Mouse (Mus musculus): ENCODE measurements around the gene Cfap157. TPM values are rescaled to one million over a fixed set of nuclear protein-coding genes. Genes with fewer than 3 reads are reported as not detected.

Gene Cfap157
- 0.17 and 0.30 TPM in 2 replicates for polyA plus RNA-seq (2014; fragmentation: Nextera tagmentation; extraction: Ambion mirVana)

- Histone ChIP-seq H3K9me3 (replicated peaks; ENCODE audit: control insufficient read depth, low read length) (no peaks in the 10 kb centered on the region), H3K4me3 (ENCODE audit: low read depth, low read length) (no peak within 1 kb of the TSS), H3K9ac (ENCODE audit: low read length) (no peak within 1 kb of the TSS), H3K36me3 (ENCODE audit: control insufficient read depth, insufficient read depth, low read length) (peaks cover 3% of the 10 kb centered on the region; the same call in 1 of the 2 replicates), H3K27me3 (replicated peaks; ENCODE audit: control insufficient read depth, insufficient read depth, low read length) (no peaks in the 10 kb centered on the region), H3K4me1 (ENCODE audit: control insufficient read depth, insufficient read depth, low read length) (no peaks in the 10 kb centered on the region), H3K27ac (ENCODE audit: low read depth, low read length) (no peak within 1 kb of the TSS), H3K4me2 (ENCODE audit: low read length) (no peak within 1 kb of the TSS)
- DNase-seq (ENCODE audit: low spot score), result peak; percentile 37
- no peak for ATAC-seq
- 70% methylated on average over 4 of the region's 4 CpGs for WGBS
These were observed at the start of gene Cfap157 for GRCm38 (mm10) chr2:32784048-32784681. Gene Cfap157 (minus strand): TSS chr2:32784428.

GRCm38 (mm10) chr2:32828979-32829676 is 44.9 kb upstream of the Cfap157 start:
- Histone ChIP-seq H3K9me3 (replicated peaks; ENCODE audit: control insufficient read depth, low read length) (no peaks in the 10 kb centered on the region), H3K27me3 (replicated peaks; ENCODE audit: control insufficient read depth, insufficient read depth, low read length) (no peaks in the 10 kb centered on the region), H3K4me3 (ENCODE audit: low read depth, low read length) (no peak overlapping the region), H3K27ac (ENCODE audit: low read depth, low read length) (no peak overlapping the region), H3K4me2 (ENCODE audit: low read length) (no peak overlapping the region), H3K36me3 (ENCODE audit: control insufficient read depth, insufficient read depth, low read length) (no peaks in the 10 kb centered on the region), H3K4me1 (ENCODE audit: control insufficient read depth, insufficient read depth, low read length) (0 out of 2 replicates have a peak, but pooled peaks cover 5% of the 10 kb centered on the region), H3K9ac (ENCODE audit: low read length) (no peak overlapping the region)
- ATAC-seq (no peak), DNase-seq (ENCODE audit: low spot score) (no peak)
- 81% methylated on average over 11 of the region's 11 CpGs for WGBS

GRCm38 (mm10) chr2:32825796-32826195 is 41.6 kb upstream of the Cfap157 start:
- no peak overlapping the region for H3K27ac ChIP-seq (ENCODE audit: low read depth, low read length)
- no peaks in the 10 kb centered on the region for H3K27me3 ChIP-seq (replicated peaks; ENCODE audit: control insufficient read depth, insufficient read depth, low read length)
- H3K4me2 ChIP-seq (ENCODE audit: low read length), result no peak overlapping the region
- ATAC-seq (no peak), DNase-seq (ENCODE audit: low spot score) (no peak)
- H3K9ac ChIP-seq (ENCODE audit: low read length), result no peak overlapping the region
- 76% methylated on average over 6 of the region's 6 CpGs for WGBS
- 0 out of 2 replicates have a peak, but pooled peaks cover 5% of the 10 kb centered on the region for H3K4me1 ChIP-seq (ENCODE audit: control insufficient read depth, insufficient read depth, low read length)
- H3K4me3 ChIP-seq (ENCODE audit: low read depth, low read length), result no peak overlapping the region
- no peaks in the 10 kb centered on the region for H3K9me3 ChIP-seq (replicated peaks; ENCODE audit: control insufficient read depth, low read length)
- H3K36me3 ChIP-seq (ENCODE audit: control insufficient read depth, insufficient read depth, low read length), result peaks cover 4% of the 10 kb centered on the region; the same call in 1 of the 2 replicates

GRCm38 (mm10) chr2:32824778-32825177 is 40.5 kb upstream of the Cfap157 start:
- H3K4me3 ChIP-seq (ENCODE audit: low read depth, low read length), result no peak overlapping the region
- H3K27ac ChIP-seq (ENCODE audit: low read depth, low read length), result no peak overlapping the region
- no peaks in the 10 kb centered on the region for H3K9me3 ChIP-seq (replicated peaks; ENCODE audit: control insufficient read depth, low read length)
- 83% methylated on average over 1 of the region's 1 CpGs for WGBS
- H3K36me3 ChIP-seq (ENCODE audit: control insufficient read depth, insufficient read depth, low read length), result peaks cover 9% of the 10 kb centered on the region
- ATAC-seq (no peak), DNase-seq (ENCODE audit: low spot score) (no peak)
- no peak overlapping the region for H3K9ac ChIP-seq (ENCODE audit: low read length)
- 0 out of 2 replicates have a peak, but pooled peaks cover 5% of the 10 kb centered on the region for H3K4me1 ChIP-seq (ENCODE audit: control insufficient read depth, insufficient read depth, low read length)
- no peak overlapping the region for H3K4me2 ChIP-seq (ENCODE audit: low read length)
- no peaks in the 10 kb centered on the region for H3K27me3 ChIP-seq (replicated peaks; ENCODE audit: control insufficient read depth, insufficient read depth, low read length)

- 56% methylated on average over 8 of the region's 8 CpGs for WGBS
- no peaks in the 10 kb centered on the region for H3K27me3 ChIP-seq (replicated peaks; ENCODE audit: control insufficient read depth, insufficient read depth, low read length)
- no peak overlapping the region for H3K27ac ChIP-seq (ENCODE audit: low read depth, low read length)
- no peak overlapping the region for H3K4me3 ChIP-seq (ENCODE audit: low read depth, low read length)
- DNase-seq (ENCODE audit: low spot score), result peak; percentile 16
- H3K9me3 ChIP-seq (replicated peaks; ENCODE audit: control insufficient read depth, low read length), result no peaks in the 10 kb centered on the region
- H3K4me2 ChIP-seq (ENCODE audit: low read length), result no peak overlapping the region
- H3K36me3 ChIP-seq (ENCODE audit: control insufficient read depth, insufficient read depth, low read length), result peaks cover 12% of the 10 kb centered on the region
- no peak for ATAC-seq
- H3K4me1 ChIP-seq (ENCODE audit: control insufficient read depth, insufficient read depth, low read length), result 0 out of 2 replicates have a peak, but pooled peaks cover 5% of the 10 kb centered on the region
- no peak overlapping the region; the same call in 1 of the 2 replicates for H3K9ac ChIP-seq (ENCODE audit: low read length)
These were observed 40.0 kb upstream of the Cfap157 start for GRCm38 (mm10) chr2:32824181-32824580.

GRCm38 (mm10) chr2:32823579-32824154 is 39.4 kb upstream of the Cfap157 start:
- WGBS, result 74% methylated on average over 8 of the region's 8 CpGs

GRCm38 (mm10) chr2:32823153-32823552 is 38.9 kb upstream of the Cfap157 start:
- 73% methylated on average over 11 of the region's 11 CpGs for WGBS
- ATAC-seq (no peak), DNase-seq (ENCODE audit: low spot score) (no peak)
- Histone ChIP-seq H3K27ac (ENCODE audit: low read depth, low read length) (no peak overlapping the region), H3K4me3 (ENCODE audit: low read depth, low read length) (no peak overlapping the region), H3K9ac (ENCODE audit: low read length) (no peak overlapping the region), H3K4me1 (ENCODE audit: control insufficient read depth, insufficient read depth, low read length) (0 out of 2 replicates have a peak, but pooled peaks cover 5% of the 10 kb centered on the region), H3K36me3 (ENCODE audit: control insufficient read depth, insufficient read depth, low read length) (peaks cover 19% of the 10 kb centered on the region), H3K4me2 (ENCODE audit: low read length) (no peak overlapping the region), H3K9me3 (replicated peaks; ENCODE audit: control insufficient read depth, low read length) (no peaks in the 10 kb centered on the region), H3K27me3 (replicated peaks; ENCODE audit: control insufficient read depth, insufficient read depth, low read length) (no peaks in the 10 kb centered on the region)

More at GRCm38 (mm10) chr2:32823579-32824154, 39.4 kb upstream of the Cfap157 start:
- Histone ChIP-seq H3K4me3 (ENCODE audit: low read depth, low read length) (no peak overlapping the region), H3K36me3 (ENCODE audit: control insufficient read depth, insufficient read depth, low read length) (peaks cover 14% of the 10 kb centered on the region), H3K27me3 (replicated peaks; ENCODE audit: control insufficient read depth, insufficient read depth, low read length) (no peaks in the 10 kb centered on the region), H3K9me3 (replicated peaks; ENCODE audit: control insufficient read depth, low read length) (no peaks in the 10 kb centered on the region), H3K4me1 (ENCODE audit: control insufficient read depth, insufficient read depth, low read length) (0 out of 2 replicates have a peak, but pooled peaks cover 5% of the 10 kb centered on the region), H3K9ac (ENCODE audit: low read length) (no peak overlapping the region; the same call in 1 of the 2 replicates), H3K4me2 (ENCODE audit: low read length) (no peak overlapping the region), H3K27ac (ENCODE audit: low read depth, low read length) (no peak overlapping the region; the same call in 1 of the 2 replicates)
- DNase-seq (ENCODE audit: low spot score) (no peak), ATAC-seq (no peak)

GRCm38 (mm10) chr2:32822643-32823042 is 38.4 kb upstream of the Cfap157 start:
- Histone ChIP-seq H3K4me1 (ENCODE audit: control insufficient read depth, insufficient read depth, low read length) (0 out of 2 replicates have a peak, but pooled peaks cover 5% of the 10 kb centered on the region), H3K27me3 (replicated peaks; ENCODE audit: control insufficient read depth, insufficient read depth, low read length) (no peaks in the 10 kb centered on the region), H3K9me3 (replicated peaks; ENCODE audit: control insufficient read depth, low read length) (no peaks in the 10 kb centered on the region), H3K4me3 (ENCODE audit: low read depth, low read length) (no peak overlapping the region), H3K9ac (ENCODE audit: low read length) (no peak overlapping the region), H3K36me3 (ENCODE audit: control insufficient read depth, insufficient read depth, low read length) (peaks cover 24% of the 10 kb centered on the region), H3K4me2 (ENCODE audit: low read length) (no peak overlapping the region), H3K27ac (ENCODE audit: low read depth, low read length) (no peak overlapping the region)
- WGBS, result 86% methylated on average over 6 of the region's 6 CpGs
- no peak for ATAC-seq
- no peak for DNase-seq (ENCODE audit: low spot score)

All from forebrain, embryonic 14.5 days (tissue).